Mouse (Mus musculus) right cerebral cortex, postnatal 4 days (tissue): ENCODE measurements around the gene Gm17490.

Source experiments
- DNase-seq: peaks from one replicate; pipeline ENCODE4 v3.0.0-alpha.2; 2022

Gene Gm17490

GRCm38 (mm10) chr2:11625890-11626289 is at the start of gene Gm17490:
Gene Gm17490, minus strand, starts transcription at chr2:11626264.
- DNase-seq: no peak

GRCm38 (mm10) chr2:11672144-11672543 is 46.1 kb upstream of the Gm17490 start:
- no peak for DNase-seq

DNA sequence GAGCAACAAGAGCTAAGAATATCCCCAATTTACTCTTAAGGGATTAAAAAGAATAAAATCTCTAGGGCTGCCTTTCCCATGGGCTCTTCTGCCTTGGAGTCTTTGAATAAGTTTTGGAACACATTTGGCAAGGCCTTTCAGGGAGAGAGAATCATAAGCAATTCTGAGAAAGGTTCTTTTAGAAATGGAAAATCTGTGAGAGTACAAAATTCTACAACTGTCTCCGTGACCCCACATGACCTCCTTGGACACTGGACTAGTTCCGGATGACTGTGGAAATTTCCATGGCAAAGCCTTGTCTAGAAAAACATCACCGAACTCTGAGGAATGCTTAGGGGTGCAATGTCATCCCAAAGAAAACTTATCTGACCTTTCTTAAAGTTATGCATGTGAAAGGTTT is 39.3 kb upstream of the Gm17490 start:
- DNase-seq: no peak

- DNase-seq: no peak
Observed at GRCm38 (mm10) chr2:11664806-11665205, 38.7 kb upstream of the Gm17490 start.

GRCm38 (mm10) chr2:11664367-11664766 is 38.3 kb upstream of the Gm17490 start:
- peak; percentile 78 for DNase-seq

- peak; percentile 87 for DNase-seq
Observed at GRCm38 (mm10) chr2:11663961-11664360, 37.9 kb upstream of the Gm17490 start.

DNA sequence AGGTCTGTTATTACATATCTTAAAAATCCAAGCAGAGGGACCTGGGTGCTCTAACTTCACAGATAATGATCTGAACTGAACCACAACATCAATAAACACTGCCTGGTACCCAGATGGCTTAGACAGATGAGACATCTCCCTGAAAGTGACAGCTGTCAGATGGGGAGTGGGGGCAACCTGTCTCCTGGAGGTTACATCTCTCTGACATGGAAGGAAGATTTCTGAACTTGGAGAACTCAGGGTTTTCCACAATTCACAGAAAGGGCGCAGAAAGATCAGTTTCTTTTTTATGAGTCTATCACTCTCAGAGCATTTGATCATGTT is 36.8 kb upstream of the Gm17490 start:
- no peak for DNase-seq

DNA sequence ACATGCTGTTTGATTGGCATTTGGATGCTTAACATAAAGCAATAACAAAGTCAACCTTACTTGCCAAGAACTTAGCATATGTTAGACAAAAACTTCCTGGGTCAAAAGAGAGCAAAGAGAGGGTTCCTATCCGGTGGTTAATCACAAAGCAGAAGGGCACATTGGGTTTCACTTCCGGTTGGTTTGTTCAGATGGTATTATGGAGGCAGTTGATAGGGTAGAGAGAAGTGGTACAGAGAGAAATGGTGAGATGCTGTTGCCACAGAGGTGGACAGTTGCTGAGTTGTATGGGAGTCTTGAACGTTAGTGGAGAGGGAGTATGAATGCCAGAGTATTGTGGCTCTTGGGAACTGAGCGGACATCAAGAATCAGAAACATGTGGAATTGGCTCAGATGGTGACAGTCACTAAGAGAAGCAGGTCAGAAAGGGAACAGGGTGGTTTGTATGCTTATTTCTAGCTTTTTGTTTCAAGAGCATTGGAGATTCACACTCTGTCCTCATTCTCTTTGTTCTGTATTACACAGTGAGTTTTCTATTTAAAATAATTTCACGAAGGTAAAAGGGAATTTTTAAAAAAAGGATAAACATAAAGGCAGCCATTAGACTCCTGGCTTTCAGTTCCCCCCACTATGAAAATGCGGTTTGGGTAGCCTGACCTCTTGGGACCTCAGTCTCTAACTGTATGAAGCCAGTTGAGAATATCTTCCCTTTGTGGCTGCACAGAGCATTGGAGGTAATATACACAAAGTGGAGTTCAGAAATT is 36.3 kb upstream of the Gm17490 start:
- DNase-seq: no peak

- no peak for DNase-seq
Observed at GRCm38 (mm10) chr2:11659263-11659662, 33.2 kb upstream of the Gm17490 start.

DNA sequence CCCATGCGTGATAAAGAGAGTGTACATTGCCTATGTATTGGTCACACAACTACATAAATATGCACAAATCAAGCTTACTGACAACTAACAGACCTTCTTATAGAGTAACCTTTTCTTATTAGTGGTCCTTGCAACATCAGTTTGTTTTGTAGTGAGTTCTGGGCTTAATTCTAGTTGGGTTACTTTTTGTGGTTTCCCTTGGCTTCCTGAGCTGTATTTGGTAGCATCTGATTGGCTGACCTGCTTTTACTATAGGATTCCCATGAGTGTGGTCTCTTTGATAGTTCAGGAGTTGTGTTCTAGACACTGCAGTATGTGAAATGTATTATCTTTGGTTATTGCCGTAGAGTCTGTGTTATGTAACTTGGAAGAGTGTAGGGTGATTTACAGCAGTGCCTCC is 31.5 kb upstream of the Gm17490 start:
- DNase-seq: no peak

- DNase-seq: no peak
Observed at GRCm38 (mm10) chr2:11654990-11655931, 29.2 kb upstream of the Gm17490 start.

DNA sequence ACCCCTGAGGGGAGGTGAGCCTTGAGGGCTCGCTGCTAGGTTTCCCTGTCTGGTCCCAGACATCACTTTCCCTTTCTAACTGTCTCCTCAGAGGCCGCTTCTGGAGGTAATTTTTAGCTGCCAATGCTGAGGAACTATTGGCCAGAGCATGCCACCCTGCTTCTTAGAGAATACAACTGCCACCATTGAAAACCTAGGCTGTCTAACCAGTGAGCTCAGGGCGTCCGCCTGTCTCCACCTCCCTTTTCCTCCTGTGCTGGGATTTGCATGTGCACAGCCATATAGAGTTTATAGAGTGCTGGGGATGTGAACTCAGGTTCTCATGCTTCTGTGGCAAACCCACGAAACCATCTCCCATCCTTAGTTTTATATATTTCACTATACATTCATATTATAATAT is 27.7 kb upstream of the Gm17490 start:
- DNase-seq: no peak

- DNase-seq: no peak
Observed at GRCm38 (mm10) chr2:11653330-11653729, 27.3 kb upstream of the Gm17490 start.

DNA sequence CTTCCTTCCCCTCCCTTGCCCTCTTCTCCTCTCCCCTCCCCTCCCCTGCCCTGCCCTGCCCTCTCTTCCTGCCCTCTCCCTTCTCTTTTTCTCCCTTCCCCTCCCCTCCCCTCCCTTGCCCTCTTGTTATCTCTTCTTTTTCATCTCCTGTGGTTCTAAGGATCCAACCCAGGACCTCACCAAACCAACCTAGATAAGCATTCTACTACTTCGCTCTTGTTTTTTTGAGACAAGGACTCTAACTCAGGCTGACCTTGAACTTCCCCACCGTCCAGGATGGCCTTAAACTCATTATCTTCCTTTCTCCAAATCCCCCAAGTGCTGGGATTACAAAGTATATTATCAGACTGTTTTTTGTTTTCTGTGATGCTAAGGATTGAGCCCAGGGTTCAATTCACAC is 26.7 kb upstream of the Gm17490 start:
- DNase-seq: no peak

DNA sequence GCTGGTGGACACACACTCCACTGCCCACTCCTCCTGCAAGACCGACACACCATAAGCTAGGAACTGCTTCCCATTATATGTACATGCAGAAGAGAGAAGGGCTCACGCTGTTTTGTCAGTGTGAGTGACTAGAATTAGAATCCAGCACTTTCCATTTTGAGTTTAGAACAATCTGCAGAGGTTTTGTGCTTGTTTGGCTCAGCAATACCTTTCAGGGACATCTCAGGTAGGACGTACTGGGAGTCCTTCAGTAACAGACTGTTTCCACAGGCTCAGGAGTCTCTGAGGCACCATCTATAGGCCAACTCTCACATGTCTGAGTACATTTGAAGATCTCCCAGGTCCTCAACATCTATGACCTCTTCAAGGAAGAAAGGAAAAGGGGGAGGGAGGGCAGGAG is 26.1 kb upstream of the Gm17490 start:
- DNase-seq: no peak

GRCm38 (mm10) chr2:11651476-11651875 is 25.4 kb upstream of the Gm17490 start:
- no peak for DNase-seq

- no peak for DNase-seq
Observed at GRCm38 (mm10) chr2:11645297-11645696, 19.2 kb upstream of the Gm17490 start.

GRCm38 (mm10) chr2:11644057-11644456 is 18.0 kb upstream of the Gm17490 start:
- no peak for DNase-seq

GRCm38 (mm10) chr2:11642451-11642941 is 16.4 kb upstream of the Gm17490 start, which contains the start of gene Il2ra:
Gene Il2ra, plus strand, starts transcription at chr2:11642807.
- DNase-seq: no peak

DNA sequence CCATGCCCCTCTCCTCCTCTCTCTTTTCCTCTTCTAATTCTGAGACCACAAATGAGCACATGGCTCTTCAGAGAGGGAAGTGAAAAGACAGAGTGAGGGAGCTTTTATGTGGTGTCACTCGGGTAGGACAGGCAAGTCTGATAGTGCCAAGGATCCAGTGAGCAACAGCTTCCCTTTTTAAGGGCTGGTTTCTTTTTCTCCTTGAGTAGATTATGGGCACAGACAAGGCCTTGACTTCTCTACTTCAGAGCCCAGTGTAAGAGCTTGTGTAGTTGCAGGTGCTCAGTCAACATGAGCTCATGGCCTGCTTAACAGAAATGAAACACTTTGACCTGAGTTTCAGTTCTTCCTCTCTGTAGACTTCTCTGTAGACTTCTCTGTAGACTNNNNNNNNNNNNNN is 11.1 kb upstream of the Gm17490 start:
- DNase-seq: no peak

- no peak for DNase-seq
Observed at GRCm38 (mm10) chr2:11636138-11636480, 10.0 kb upstream of the Gm17490 start.

DNA sequence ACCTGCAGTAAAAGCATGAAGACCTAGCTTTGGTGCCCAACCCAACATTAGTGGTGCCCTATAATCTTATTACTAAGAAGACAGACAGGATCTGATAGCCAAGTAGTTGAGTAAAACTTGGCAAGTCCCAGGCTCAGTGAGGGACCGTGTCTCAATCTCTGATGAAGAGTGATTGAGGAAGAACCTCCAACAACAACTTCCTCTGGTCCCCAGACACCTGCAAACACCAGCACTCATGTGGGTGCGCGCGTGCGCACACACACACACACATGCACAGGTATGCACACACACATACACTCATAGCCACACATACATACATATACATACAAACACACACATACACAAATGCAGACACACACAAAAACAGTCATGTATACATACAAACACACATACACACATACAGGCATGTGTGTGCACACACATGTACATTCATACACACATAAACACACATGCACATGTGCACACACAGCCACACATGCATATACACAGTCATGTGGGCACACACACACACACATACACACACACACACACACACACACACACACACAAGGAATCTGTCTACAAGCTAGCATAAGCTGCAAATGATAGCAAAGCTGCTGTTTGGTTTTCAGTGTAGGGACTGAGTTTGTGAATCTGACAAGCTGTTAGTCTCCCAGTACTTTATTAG is 9.5 kb upstream of the Gm17490 start:
- no peak for DNase-seq

- DNase-seq: no peak
Observed at GRCm38 (mm10) chr2:11635035-11635434, 9.0 kb upstream of the Gm17490 start.
